Mouse (Mus musculus): ENCODE data around the gene Plb1.

Gene Plb1

GRCm38 (mm10) chr5:32245385-32245784, 12.9 kb downstream of the Plb1 start:
- no peak for DNase-seq (ENCODE audit: low read depth)

DNA sequence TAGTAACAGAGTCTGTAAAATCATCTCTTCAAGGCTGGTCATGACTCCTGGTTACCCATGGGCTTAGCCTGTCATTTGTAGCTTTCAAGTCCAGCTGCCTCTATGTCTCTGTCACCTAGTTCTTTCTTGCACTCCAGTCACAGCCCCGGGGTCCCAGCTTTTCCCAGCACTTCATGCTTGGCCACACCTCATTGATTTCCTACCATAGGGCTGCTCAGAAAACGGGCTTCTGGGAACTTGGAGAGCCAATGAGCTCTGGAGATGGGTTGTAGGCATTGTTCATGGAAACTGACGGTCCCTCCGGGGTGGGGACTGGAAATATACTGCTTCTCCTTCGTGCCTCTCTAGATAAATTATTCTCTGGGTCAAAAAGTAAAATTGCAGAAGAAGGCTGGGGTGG, 28.2 kb downstream of the Plb1 start:
- DNase-seq (ENCODE audit: low read depth), result no peak

DNA sequence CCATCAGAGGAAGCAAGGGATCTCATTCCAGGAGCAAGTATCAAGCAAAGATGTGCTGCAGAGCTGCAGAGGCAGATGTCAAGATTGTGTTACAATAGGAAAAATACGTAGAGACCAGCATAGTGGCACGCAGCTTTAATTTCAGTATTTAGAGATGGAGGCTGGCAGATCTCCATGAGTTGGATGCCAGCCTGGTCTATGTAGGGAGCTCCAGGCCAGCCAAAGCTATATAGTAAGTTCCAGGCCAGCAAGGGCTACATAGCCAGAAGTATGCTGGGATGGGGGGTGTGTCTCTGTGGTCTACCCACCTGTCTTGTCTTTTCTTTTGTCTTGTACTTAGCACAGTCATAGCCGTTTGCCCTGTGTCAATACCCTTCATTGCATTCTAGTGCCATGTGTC, 28.7 kb downstream of the Plb1 start:
- DNase-seq (ENCODE audit: low read depth), result no peak

DNA sequence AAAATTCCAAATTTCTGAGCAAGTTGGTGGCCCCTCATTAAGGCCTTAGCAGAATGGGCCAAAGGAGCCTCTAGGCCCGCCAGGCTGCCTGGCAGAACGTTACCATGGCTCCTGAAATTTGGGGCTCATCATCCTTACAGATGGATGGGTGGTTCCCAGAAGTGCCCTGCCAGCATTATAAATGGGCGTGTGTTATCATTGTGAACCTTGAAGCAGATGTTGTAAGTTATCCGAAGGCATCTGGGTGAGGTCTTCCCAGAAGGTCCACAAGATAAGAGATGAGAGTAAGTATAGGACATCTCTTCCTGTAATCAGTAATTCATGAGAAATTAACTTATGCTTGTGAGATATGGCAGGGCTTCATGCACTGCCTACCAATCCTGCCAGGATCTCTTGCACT, 30.0 kb downstream of the Plb1 start:
- DNase-seq (ENCODE audit: low read depth), result no peak

DNA sequence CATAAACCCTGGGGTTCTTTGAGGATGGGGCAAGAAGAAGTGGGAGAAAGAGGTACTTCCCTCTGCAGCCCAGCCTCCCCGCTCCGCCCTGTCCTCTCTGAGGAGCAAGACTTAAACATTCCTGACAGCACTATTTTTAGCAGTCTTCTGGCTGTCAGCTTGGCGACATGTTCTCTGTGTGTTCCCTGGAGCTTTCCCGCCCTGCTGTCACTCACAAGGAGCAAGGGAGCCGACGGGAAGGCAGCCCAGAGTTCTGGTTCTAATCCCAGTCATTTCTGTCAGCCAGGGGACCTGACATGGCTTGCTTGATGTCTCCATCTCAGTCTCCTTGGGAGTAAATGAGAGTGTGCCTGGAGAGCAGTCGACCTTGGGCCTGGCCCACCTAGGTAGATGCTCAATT, 40.0 kb downstream of the Plb1 start:
- DNase-seq (ENCODE audit: low read depth), result no peak

GRCm38 (mm10) chr5:32278000-32278694, 45.6 kb downstream of the Plb1 start:
- no peak for DNase-seq (ENCODE audit: low read depth)

DNA sequence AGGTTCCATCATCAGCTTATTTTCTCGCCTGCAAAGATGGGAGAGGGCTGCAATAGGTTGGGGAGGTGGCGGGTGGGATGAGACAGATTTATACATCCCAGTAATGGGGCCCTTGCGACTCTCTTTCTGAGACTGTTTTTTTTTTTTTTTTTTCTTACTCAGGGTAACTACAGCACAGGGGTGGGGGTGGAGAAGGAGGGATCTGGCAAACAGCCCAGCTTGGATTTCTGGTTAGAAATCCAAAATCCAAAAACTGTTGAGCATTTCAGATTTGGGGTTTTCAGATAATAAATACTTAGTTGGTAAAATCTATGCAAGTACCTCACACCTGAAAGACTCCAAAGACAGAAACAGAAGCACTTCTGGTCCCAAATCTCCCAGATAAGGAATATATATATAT, 47.6 kb downstream of the Plb1 start:
- no peak for DNase-seq (ENCODE audit: low read depth)

- DNase-seq (ENCODE audit: low read depth), result no peak
Measured at GRCm38 (mm10) chr5:32282345-32282744, 49.8 kb downstream of the Plb1 start.

GRCm38 (mm10) chr5:32283457-32283856, 50.9 kb downstream of the Plb1 start:
- DNase-seq (ENCODE audit: low read depth), result no peak

DNA sequence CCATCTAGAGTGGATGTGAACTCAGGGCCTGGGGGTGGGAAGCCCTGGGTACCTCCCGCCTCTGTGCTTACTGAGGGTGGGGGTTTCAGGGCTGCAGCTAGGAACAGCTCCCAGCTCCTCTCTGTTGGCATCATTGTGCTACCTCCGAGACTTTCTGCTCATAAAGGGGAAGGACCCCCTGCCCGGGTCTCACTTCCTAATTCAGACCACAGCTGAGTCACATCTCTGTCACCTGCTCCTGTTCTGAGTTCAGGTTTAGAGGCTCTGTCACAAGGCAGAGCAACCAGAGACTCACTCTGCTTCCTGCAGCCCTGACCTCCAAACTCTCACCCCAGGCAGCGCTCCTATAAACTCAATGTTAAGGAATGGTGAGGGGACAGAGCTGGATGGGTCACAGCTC, 53.8 kb downstream of the Plb1 start:
- no peak for DNase-seq (ENCODE audit: low read depth)

GRCm38 (mm10) chr5:32288021-32288420, 55.5 kb downstream of the Plb1 start:
- no peak for DNase-seq (ENCODE audit: low read depth)

DNA sequence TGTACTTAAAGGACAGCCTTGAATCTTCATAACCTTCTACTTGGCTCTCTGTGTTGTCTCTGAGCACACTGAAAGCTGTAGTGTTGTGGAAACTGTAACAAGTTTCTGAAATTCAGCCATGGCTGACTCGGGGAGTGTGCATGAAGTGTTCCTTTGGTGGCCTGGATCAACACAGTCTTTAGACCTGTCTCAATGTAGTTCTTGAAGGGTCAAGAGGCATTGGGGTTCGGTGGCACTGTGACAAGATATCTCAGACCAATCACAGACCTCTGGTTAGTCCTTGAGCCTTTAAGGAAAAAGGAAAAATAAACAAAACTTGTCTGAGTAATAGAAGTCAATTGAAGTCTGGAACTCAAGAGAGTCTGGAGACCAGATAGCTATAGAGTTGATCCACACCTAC, 58.8 kb downstream of the Plb1 start:
- DNase-seq (ENCODE audit: low read depth), result no peak

DNA sequence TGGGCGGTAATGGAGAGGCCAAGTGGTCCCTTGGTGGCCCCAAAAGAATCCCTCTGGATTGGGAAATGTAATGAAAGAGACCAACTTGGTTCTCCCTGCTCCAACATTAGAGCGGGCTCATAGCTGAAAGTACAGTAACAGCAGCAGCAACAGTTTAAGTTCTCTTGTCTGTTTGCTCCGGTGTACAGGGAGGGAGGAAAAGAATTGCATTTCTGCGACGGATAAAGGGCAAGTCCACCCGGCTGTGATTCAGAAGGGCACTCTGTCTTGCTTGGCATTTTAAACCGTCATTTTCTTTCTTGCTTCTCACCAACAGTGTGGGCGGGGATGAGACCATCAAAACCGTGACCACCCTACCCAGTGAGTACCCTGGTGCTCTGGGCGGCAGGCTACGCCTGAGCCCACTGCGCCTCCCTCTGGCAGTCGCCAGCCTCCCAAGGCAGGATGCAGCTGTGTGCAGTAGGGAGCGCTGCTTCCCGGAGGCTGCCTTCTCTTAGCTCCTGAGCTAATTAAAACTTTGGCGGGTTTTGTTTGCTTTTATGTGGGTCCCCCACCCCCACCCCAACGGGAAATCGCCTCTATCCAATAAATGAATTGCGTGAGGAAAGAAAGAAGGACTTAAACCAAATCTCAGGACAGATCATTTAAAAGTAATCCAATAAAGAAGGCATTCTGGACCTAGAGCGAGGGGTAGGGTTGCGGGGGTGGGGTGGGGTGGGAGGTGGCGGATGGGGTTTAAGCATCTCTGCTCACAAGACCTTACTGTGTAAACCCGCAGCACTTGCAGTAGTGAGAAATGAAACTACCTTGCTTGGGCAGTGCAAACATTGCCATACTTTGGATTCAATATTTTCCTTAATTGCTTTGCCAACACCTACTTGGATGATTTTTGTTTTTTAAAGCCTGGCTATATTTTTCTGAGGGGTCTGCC, 70.7 kb downstream of the Plb1 start:
- DNase-seq (ENCODE audit: low read depth), result no peak

DNA sequence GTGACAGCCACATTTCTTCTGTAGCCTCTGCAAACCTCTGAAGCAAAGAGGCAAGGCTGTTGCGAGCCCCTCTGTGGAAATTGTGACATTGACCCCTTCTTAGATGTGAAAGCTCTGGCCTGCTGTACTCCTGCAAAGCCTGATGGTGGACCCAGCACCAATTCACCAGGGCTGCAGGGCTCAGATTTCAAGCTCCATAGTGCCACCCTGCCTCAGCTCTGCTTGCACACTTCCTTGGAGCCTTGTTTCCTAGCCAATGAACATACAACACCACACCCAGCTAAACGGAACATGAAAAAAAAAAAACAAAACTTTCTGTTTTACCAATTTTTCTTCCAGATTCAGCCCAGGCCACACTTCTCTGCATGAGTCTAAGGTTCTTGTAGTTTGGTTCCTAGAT, 74.6 kb downstream of the Plb1 start:
- DNase-seq (ENCODE audit: low read depth), result no peak

DNA sequence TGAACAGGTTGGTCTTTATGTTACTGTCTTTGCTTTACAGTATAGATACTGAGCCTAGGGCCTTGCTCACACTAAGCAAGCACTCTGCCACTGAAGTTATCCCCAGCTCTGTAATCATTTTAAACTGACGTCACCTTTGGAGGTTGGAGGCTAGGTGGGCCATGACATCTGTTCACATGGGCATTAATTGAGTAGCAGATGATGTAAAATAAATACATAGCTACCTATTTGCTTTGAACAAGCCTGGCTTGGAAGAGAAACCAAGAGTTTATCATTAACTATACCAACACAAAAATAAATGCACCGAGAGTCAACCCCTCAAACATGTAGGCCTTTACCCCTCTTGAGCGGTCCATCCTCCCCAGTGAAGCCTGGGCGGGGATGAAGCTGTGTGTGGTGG, 76.1 kb downstream of the Plb1 start:
- DNase-seq (ENCODE audit: low read depth), result no peak

GRCm38 (mm10) chr5:32309714-32310113, 77.2 kb downstream of the Plb1 start:
- DNase-seq (ENCODE audit: low read depth), result no peak

GRCm38 (mm10) chr5:32310802-32311201, 78.3 kb downstream of the Plb1 start:
- no peak for DNase-seq (ENCODE audit: low read depth)

DNA sequence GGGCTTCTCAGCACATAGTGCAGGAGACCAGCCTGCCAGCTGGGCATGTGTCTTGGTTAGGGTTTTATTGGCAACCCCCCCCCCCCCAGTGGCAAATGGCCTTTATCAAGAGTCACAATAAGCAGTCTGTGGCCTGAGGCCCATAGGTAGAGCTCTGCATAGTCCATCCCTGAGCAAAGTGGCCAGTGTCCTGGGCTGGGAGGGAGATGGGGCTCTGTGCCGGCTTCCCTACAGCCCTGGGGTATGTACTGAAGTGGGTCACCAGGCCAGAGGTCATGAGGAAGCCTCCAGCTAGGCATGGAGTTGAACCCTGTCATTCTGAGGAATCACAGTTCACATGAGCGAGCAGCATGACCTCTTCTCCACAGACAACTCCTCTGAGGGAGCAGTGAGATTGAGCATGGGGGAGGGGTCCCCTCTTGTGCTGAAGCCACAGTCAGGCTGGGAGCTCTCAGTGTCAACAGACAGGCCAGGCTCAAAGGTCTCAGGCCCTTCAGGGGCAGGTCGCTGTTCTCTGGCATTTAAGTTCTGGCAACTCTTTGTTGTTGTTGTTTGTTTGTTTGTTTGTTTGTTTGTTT, 79.2 kb downstream of the Plb1 start:
- DNase-seq (ENCODE audit: low read depth), result no peak

GRCm38 (mm10) chr5:32313671-32314070, 81.2 kb downstream of the Plb1 start:
- DNase-seq (ENCODE audit: low read depth), result no peak

DNA sequence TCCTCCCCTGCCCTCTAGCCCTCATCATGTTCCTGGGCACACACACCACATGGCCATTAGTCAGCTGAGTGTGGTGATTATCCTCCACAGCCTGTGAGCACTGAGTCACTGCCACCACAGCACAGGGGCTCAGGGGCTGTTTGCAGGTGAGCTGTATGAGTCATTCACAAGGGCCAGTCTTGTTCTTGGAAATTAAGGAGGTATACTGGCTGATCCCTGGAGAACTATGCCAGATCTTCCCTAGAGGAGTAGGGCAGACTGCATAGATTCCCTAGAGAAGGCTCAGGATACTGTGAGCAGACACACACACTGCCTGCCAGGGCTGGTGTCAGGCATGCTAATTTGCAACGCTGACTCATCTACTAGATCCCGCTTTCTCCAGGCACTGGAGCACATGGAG, 82.2 kb downstream of the Plb1 start:
- no peak for DNase-seq (ENCODE audit: low read depth)

GRCm38 (mm10) chr5:32322146-32322811, 89.8 kb downstream of the Plb1 start:
- DNase-seq (ENCODE audit: low read depth), result no peak

- no peak for DNase-seq (ENCODE audit: low read depth)
Measured at GRCm38 (mm10) chr5:32328139-32328538, 95.6 kb downstream of the Plb1 start.

DNA sequence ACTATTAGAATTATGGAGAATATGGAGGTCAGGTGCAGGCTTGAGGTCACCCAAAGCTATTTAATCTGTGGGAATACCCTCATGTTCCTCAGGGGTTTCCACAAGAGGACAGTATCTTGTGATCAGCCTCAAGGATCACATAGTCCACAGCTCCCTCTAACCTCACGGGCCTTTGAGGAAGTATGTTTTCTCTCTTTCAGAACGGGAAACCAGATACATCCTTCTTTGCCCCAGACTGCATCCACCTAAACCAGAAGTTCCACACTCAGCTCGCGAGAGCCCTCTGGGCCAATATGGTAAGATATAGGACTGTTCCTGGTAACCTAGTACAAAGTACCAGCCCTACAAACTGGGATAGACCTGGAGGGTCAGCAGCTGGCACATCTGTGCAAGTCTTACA, 100.1 kb downstream of the Plb1 start:
- no peak for DNase-seq (ENCODE audit: low read depth)

Data from c-Kit-positive CD71-negative TER-119-negative erythroid progenitor cells, embryonic 14.5 days (primary cell).